Mouse (Mus musculus) midbrain, postnatal 0 days (tissue): ENCODE results near the gene 6030445D17Rik. TPM values are rescaled to one million over a fixed set of nuclear protein-coding genes. Genes with fewer than 3 reads are reported as not detected.

Experiments
- ATAC-seq: fragments of 200-750 bp; cut with Nextera tagmentation; 2 replicates; pipeline ENCODE4 v1.8.0; 2017; ENCODE audit warnings: moderate number of reproducible peaks, mild to moderate bottlenecking, moderate TSS enrichment, moderate library complexity; ENCODE audit not compliant: low FRiP score
- DNase-seq: peaks from one replicate; pipeline ENCODE4 v3.0.0-alpha.2; 2015; ENCODE audit warnings: low spot score
- H3K27ac ChIP-seq: fragments of 300-500 bp; sonication (generic); 2 replicates; pipeline ENCODE4 v1.5.1; 2014; ENCODE audit warnings: low read depth, mild to moderate bottlenecking, low read length, mixed read lengths
- H3K27me3 ChIP-seq: fragments of 300-500 bp; sonication (generic); 2 replicates; pipeline ENCODE4 v1.6.1; 2014; ENCODE audit warnings: low read length, control low read depth, mixed read lengths; ENCODE audit not compliant: insufficient read depth
- H3K36me3 ChIP-seq: fragments of 300-500 bp; sonication (generic); 2 replicates; pipeline ENCODE4 v1.6.1; 2014; ENCODE audit warnings: low read length, control low read depth, mixed read lengths; ENCODE audit not compliant: insufficient read depth
- H3K4me1 ChIP-seq: fragments of 300-500 bp; sonication (generic); 2 replicates; pipeline ENCODE4 v1.6.1; 2014; ENCODE audit warnings: mild to moderate bottlenecking, control low read depth, antibody characterized with exemption, low read length, mixed read lengths; ENCODE audit not compliant: insufficient read depth
- H3K4me2 ChIP-seq: fragments of 300-500 bp; sonication (generic); 2 replicates; pipeline ENCODE4 v1.6.1; 2014; ENCODE audit warnings: low read depth, mild to moderate bottlenecking, low read length, mixed read lengths; ENCODE audit not compliant: poor library complexity, severe bottlenecking
- H3K4me3 ChIP-seq: fragments of 300-500 bp; sonication (generic); 2 replicates; pipeline ENCODE4 v1.5.1; 2014; ENCODE audit warnings: low read depth, mild to moderate bottlenecking, low read length, moderate library complexity
- H3K9ac ChIP-seq: fragments of 300-500 bp; sonication (generic); replicated peaks from 2 replicates; pipeline ENCODE4 v1.6.1; 2014; ENCODE audit warnings: mild to moderate bottlenecking, low read length, moderate library complexity, mixed read lengths; ENCODE audit not compliant: poor library complexity, severe bottlenecking
- H3K9me3 ChIP-seq: fragments of 300-500 bp; sonication (generic); 2 replicates; pipeline ENCODE4 v1.6.1; 2016; ENCODE audit warnings: low read length, control low read depth
- CTCF ChIP-seq: IDR thresholded peaks from 2 replicates; pipeline ENCODE4 v1.5.1; 2016; ENCODE audit warnings: antibody characterized with exemption, mild to moderate bottlenecking
- WGBS: fragments of 180-500 bp; shearing (Covaris S2); extraction: QIAGEN DNeasy Blood & Tissue Kit; methylation state at CpG from one replicate; pipeline ENCODE4 v1.1.7; 2014; 5-methylcytosine and 5-hydroxymethylcytosine counted together
- polyA plus RNA-seq: library from polyadenylated mRNA; unstranded; fragments of >200 nt; fragmentation: Nextera tagmentation; extraction: Ambion mirVana; gene quantifications from 2 replicates; pipeline ENCODE4 v1.2.1, GENCODE M21; 2015
- total RNA-seq: library from RNA; depleted of rRNA; stranded (reverse); fragments of >200 nt; gene quantifications from 2 replicates; pipeline ENCODE4 v1.2.3, GENCODE M21; 2014

6030445D17Rik gene
- total and polyA plus RNA-seq, 2 experiments from 2014 or later = 0.22 to 0.27 TPM

- no peaks in the 10 kb centered on the region for H3K9me3 ChIP-seq
- H3K4me3 ChIP-seq = peak within 1 kb of the TSS; percentile 94
- 0 out of 2 replicates have a peak, but pooled peaks cover under 1% of the 10 kb centered on the region for H3K27me3 ChIP-seq
- peaks cover 4% of the 10 kb centered on the region for H3K4me1 ChIP-seq
- H3K36me3 ChIP-seq = no peaks in the 10 kb centered on the region
- H3K27ac ChIP-seq = peak within 1 kb of the TSS; percentile 90
- H3K4me2 ChIP-seq = peak within 1 kb of the TSS; percentile 63
- WGBS = under 1% methylated on average over 34 of the region's 36 CpGs
- ATAC-seq (peak; percentile 89), DNase-seq (peak; percentile 93)
- TF ChIP-seq CTCF = no peak
- H3K9ac ChIP-seq = peak within 1 kb of the TSS; percentile 85
Measured at GRCm38 (mm10) chr4:136469371-136469903, 7.4 kb downstream of the 6030445D17Rik start, which contains the start of gene Luzp1. TSS of gene Luzp1 (plus strand) at chr4:136469761.

GRCm38 (mm10) chr4:136469941-136470346 is 7.9 kb downstream of the 6030445D17Rik start:
- DNase-seq (peak; percentile 83), ATAC-seq (peak; percentile 83)
- Histone ChIP-seq H3K36me3 (no peaks in the 10 kb centered on the region), H3K9ac (peak overlapping the region; percentile 85), H3K27me3 (no peaks in the 10 kb centered on the region), H3K4me1 (peaks cover 4% of the 10 kb centered on the region), H3K27ac (peak overlapping the region; percentile 90), H3K4me3 (peak overlapping the region; percentile 94), H3K9me3 (no peaks in the 10 kb centered on the region), H3K4me2 (peak overlapping the region; percentile 63)
- WGBS = 0% methylated on average over 17 of the region's 55 CpGs
- TF ChIP-seq CTCF = no peak

- no peak for TF ChIP-seq CTCF
- Histone ChIP-seq H3K4me1 (peaks cover 4% of the 10 kb centered on the region), H3K36me3 (no peaks in the 10 kb centered on the region), H3K27me3 (no peaks in the 10 kb centered on the region), H3K4me2 (peak overlapping the region; percentile 63), H3K27ac (peak overlapping the region; percentile 90), H3K4me3 (peak overlapping the region; percentile 94), H3K9ac (peak overlapping the region; percentile 85), H3K9me3 (no peaks in the 10 kb centered on the region)
- DNase-seq (peak; percentile 50), ATAC-seq (peak; percentile 10; the same call in 1 of the 2 replicates)
- WGBS = under 1% methylated on average over 50 of the region's 58 CpGs
Measured at GRCm38 (mm10) chr4:136470347-136471071, 8.5 kb downstream of the 6030445D17Rik start.

GRCm38 (mm10) chr4:136476692-136477091 is 14.6 kb downstream of the 6030445D17Rik start:
- WGBS = 97% methylated on average over 1 of the region's 1 CpGs
- Histone ChIP-seq H3K4me2 (no peak overlapping the region), H3K36me3 (no peaks in the 10 kb centered on the region), H3K9me3 (no peaks in the 10 kb centered on the region), H3K4me3 (no peak overlapping the region), H3K27me3 (no peaks in the 10 kb centered on the region), H3K27ac (no peak overlapping the region), H3K4me1 (peaks cover under 1% of the 10 kb centered on the region), H3K9ac (no peak overlapping the region)
- DNase-seq (no peak), ATAC-seq (no peak)
- no peak for TF ChIP-seq CTCF

GRCm38 (mm10) chr4:136486549-136486948 is 24.5 kb downstream of the 6030445D17Rik start:
- H3K9me3 ChIP-seq = no peaks in the 10 kb centered on the region
- no peaks in the 10 kb centered on the region for H3K4me1 ChIP-seq
- H3K9ac ChIP-seq = no peak overlapping the region
- H3K27ac ChIP-seq = no peak overlapping the region
- no peaks in the 10 kb centered on the region for H3K27me3 ChIP-seq
- 92% methylated on average over 2 of the region's 2 CpGs for WGBS
- no peak overlapping the region for H3K4me2 ChIP-seq
- DNase-seq (no peak), ATAC-seq (no peak)
- no peak for TF ChIP-seq CTCF
- no peaks in the 10 kb centered on the region for H3K36me3 ChIP-seq
- H3K4me3 ChIP-seq = no peak overlapping the region

GRCm38 (mm10) chr4:136495993-136496392 is 33.9 kb downstream of the 6030445D17Rik start:
- no peak for ATAC-seq
- no peak for TF ChIP-seq CTCF
- Histone ChIP-seq H3K27ac (no peak overlapping the region), H3K9me3 (no peaks in the 10 kb centered on the region), H3K36me3 (no peaks in the 10 kb centered on the region), H3K4me3 (no peak overlapping the region), H3K4me2 (no peak overlapping the region), H3K9ac (no peak overlapping the region), H3K27me3 (no peaks in the 10 kb centered on the region), H3K4me1 (no peaks in the 10 kb centered on the region)
- no peak for DNase-seq
